Mouse (Mus musculus): ENCODE results near the gene Stox1. TPM values are rescaled to one million over a fixed set of nuclear protein-coding genes. Genes with fewer than 3 reads are reported as not detected.
A peak's percentile ranks its signal among the peaks of the same experiment; 100 is the strongest.

Stox1 gene
- polyA plus RNA-seq, 1 experiment, result 0.99 TPM

GRCm38 (mm10) chr10:62703579-62703978, 22.3 kb downstream of the Stox1 start:
- Histone ChIP-seq H3K4me3 (replicated peaks; ENCODE audit: extremely low read depth, low read depth, low read length) (no peak overlapping the region), H3K4me1 (ENCODE audit: control insufficient read depth, insufficient read depth, low read length) (no peaks in the 10 kb centered on the region)
- TF ChIP-seq CTCF (IDR thresholded peaks at IDR 0.05; ENCODE audit: insufficient read depth, low read length) (no peak), POLR2A (IDR thresholded peaks at IDR 0.05; ENCODE audit: borderline replicate concordance, extremely low read depth, low read depth, low read length) (no peak)
- 76% methylated on average over 4 of the region's 4 CpGs for WGBS
- DNase-seq, result no peak

- 81% methylated on average over 4 of the region's 4 CpGs for WGBS
- Histone ChIP-seq H3K4me1 (ENCODE audit: control insufficient read depth, insufficient read depth, low read length) (no peaks in the 10 kb centered on the region), H3K4me3 (replicated peaks; ENCODE audit: extremely low read depth, low read depth, low read length) (no peak overlapping the region)
- no peak for TF ChIP-seq POLR2A (IDR thresholded peaks at IDR 0.05; ENCODE audit: borderline replicate concordance, extremely low read depth, low read depth, low read length)
- no peak for TF ChIP-seq CTCF (IDR thresholded peaks at IDR 0.05; ENCODE audit: insufficient read depth, low read length)
- no peak for DNase-seq
These were observed 23.5 kb downstream of the Stox1 start for GRCm38 (mm10) chr10:62702436-62702835.

GRCm38 (mm10) chr10:62692771-62693170, 33.2 kb downstream of the Stox1 start:
- TF ChIP-seq POLR2A (IDR thresholded peaks at IDR 0.05; ENCODE audit: borderline replicate concordance, extremely low read depth, low read depth, low read length) (no peak), CTCF (IDR thresholded peaks at IDR 0.05; ENCODE audit: insufficient read depth, low read length) (no peak)
- 62% methylated on average over 8 of the region's 8 CpGs for WGBS
- no peak overlapping the region for H3K4me3 ChIP-seq (replicated peaks; ENCODE audit: extremely low read depth, low read depth, low read length)

GRCm38 (mm10) chr10:62692244-62692643, 33.7 kb downstream of the Stox1 start:
- WGBS, result 69% methylated on average over 3 of the region's 3 CpGs
- no peak for DNase-seq
- TF ChIP-seq POLR2A (IDR thresholded peaks at IDR 0.05; ENCODE audit: borderline replicate concordance, extremely low read depth, low read depth, low read length) (no peak), CTCF (IDR thresholded peaks at IDR 0.05; ENCODE audit: insufficient read depth, low read length) (no peak)

More at GRCm38 (mm10) chr10:62692771-62693170, 33.2 kb downstream of the Stox1 start:
- no peak for DNase-seq
- no peaks in the 10 kb centered on the region for H3K4me1 ChIP-seq (ENCODE audit: control insufficient read depth, insufficient read depth, low read length)

GRCm38 (mm10) chr10:62687032-62687674, 38.8 kb downstream of the Stox1 start:
- WGBS, result 82% methylated on average over 15 of the region's 15 CpGs
- DNase-seq, result no peak
- TF ChIP-seq POLR2A (IDR thresholded peaks at IDR 0.05; ENCODE audit: borderline replicate concordance, extremely low read depth, low read depth, low read length) (no peak), CTCF (IDR thresholded peaks at IDR 0.05; ENCODE audit: insufficient read depth, low read length) (no peak)
- Histone ChIP-seq H3K4me1 (ENCODE audit: control insufficient read depth, insufficient read depth, low read length) (no peaks in the 10 kb centered on the region), H3K4me3 (replicated peaks; ENCODE audit: extremely low read depth, low read depth, low read length) (no peak overlapping the region)

More at GRCm38 (mm10) chr10:62692244-62692643, 33.7 kb downstream of the Stox1 start:
- Histone ChIP-seq H3K4me1 (ENCODE audit: control insufficient read depth, insufficient read depth, low read length) (no peaks in the 10 kb centered on the region), H3K4me3 (replicated peaks; ENCODE audit: extremely low read depth, low read depth, low read length) (no peak overlapping the region)

- WGBS, result 48% methylated on average over 5 of the region's 5 CpGs
- TF ChIP-seq POLR2A (IDR thresholded peaks at IDR 0.05; ENCODE audit: borderline replicate concordance, extremely low read depth, low read depth, low read length), result no peak
- peak; percentile 55 for TF ChIP-seq CTCF (IDR thresholded peaks at IDR 0.05; ENCODE audit: insufficient read depth, low read length)
- peak; percentile 30 for DNase-seq
- Histone ChIP-seq H3K4me1 (ENCODE audit: control insufficient read depth, insufficient read depth, low read length) (no peaks in the 10 kb centered on the region), H3K4me3 (replicated peaks; ENCODE audit: extremely low read depth, low read depth, low read length) (no peak overlapping the region)
These were observed 42.9 kb downstream of the Stox1 start for GRCm38 (mm10) chr10:62683043-62683442.

GRCm38 (mm10) chr10:62679833-62680232, 46.1 kb downstream of the Stox1 start:
- 69% methylated on average over 1 of the region's 1 CpGs for WGBS
- DNase-seq, result no peak
- Histone ChIP-seq H3K4me3 (replicated peaks; ENCODE audit: extremely low read depth, low read depth, low read length) (no peak overlapping the region), H3K4me1 (ENCODE audit: control insufficient read depth, insufficient read depth, low read length) (no peaks in the 10 kb centered on the region)
- TF ChIP-seq CTCF (IDR thresholded peaks at IDR 0.05; ENCODE audit: insufficient read depth, low read length), result no peak
- no peak for TF ChIP-seq POLR2A (IDR thresholded peaks at IDR 0.05; ENCODE audit: borderline replicate concordance, extremely low read depth, low read depth, low read length)

GRCm38 (mm10) chr10:62677329-62677728, 48.6 kb downstream of the Stox1 start:
- WGBS, result 66% methylated on average over 5 of the region's 5 CpGs
- Histone ChIP-seq H3K4me1 (ENCODE audit: control insufficient read depth, insufficient read depth, low read length) (no peaks in the 10 kb centered on the region), H3K4me3 (replicated peaks; ENCODE audit: extremely low read depth, low read depth, low read length) (no peak overlapping the region)
- DNase-seq, result no peak
- TF ChIP-seq CTCF (IDR thresholded peaks at IDR 0.05; ENCODE audit: insufficient read depth, low read length), result no peak
- TF ChIP-seq POLR2A (IDR thresholded peaks at IDR 0.05; ENCODE audit: borderline replicate concordance, extremely low read depth, low read depth, low read length), result no peak

- Histone ChIP-seq H3K4me3 (replicated peaks; ENCODE audit: extremely low read depth, low read depth, low read length) (no peak overlapping the region), H3K4me1 (ENCODE audit: control insufficient read depth, insufficient read depth, low read length) (no peaks in the 10 kb centered on the region)
- DNase-seq, result no peak
- TF ChIP-seq CTCF (IDR thresholded peaks at IDR 0.05; ENCODE audit: insufficient read depth, low read length), result no peak
- no peak for TF ChIP-seq POLR2A (IDR thresholded peaks at IDR 0.05; ENCODE audit: borderline replicate concordance, extremely low read depth, low read depth, low read length)
- WGBS, result 88% methylated on average over 6 of the region's 6 CpGs
These were observed 49.7 kb downstream of the Stox1 start for GRCm38 (mm10) chr10:62676196-62676595.

- no peak for DNase-seq
- no peaks in the 10 kb centered on the region for H3K4me1 ChIP-seq (ENCODE audit: control insufficient read depth, insufficient read depth, low read length)
- 98% methylated on average over 2 of the region's 2 CpGs for WGBS
- TF ChIP-seq POLR2A (IDR thresholded peaks at IDR 0.05; ENCODE audit: borderline replicate concordance, extremely low read depth, low read depth, low read length) (no peak), CTCF (IDR thresholded peaks at IDR 0.05; ENCODE audit: insufficient read depth, low read length) (no peak)
- no peak overlapping the region for H3K4me3 ChIP-seq (replicated peaks; ENCODE audit: extremely low read depth, low read depth, low read length)
These were observed 53.6 kb downstream of the Stox1 start for GRCm38 (mm10) chr10:62672359-62672758.

Measured in lung, adult 2 months (tissue).